Mouse (Mus musculus): ENCODE measurements at regions not wholly inside any gene's neighbourhood (a gene's known extent, or its start where the extent isn't known, plus 50 kb on each side); places are given as distances from the start of the nearest gene placed in this dataset.

GRCm38 (mm10) chr17:27261251-27261650 lies 57.0 kb upstream of the Lemd2 start:
- TF ChIP-seq CTCF (IDR thresholded peaks at IDR 0.05; ENCODE audit: borderline replicate concordance, control insufficient read depth, extremely low read depth, insufficient read depth, low read length, poor library complexity) = no peak
- TF ChIP-seq POLR2A (IDR thresholded peaks at IDR 0.05; ENCODE audit: control insufficient read depth, extremely low read depth, insufficient read depth, low read length, poor library complexity) = no peak

Measured in thymus, adult 2 months (tissue).